Mouse (Mus musculus) C2C12 (cell line): ENCODE results near the gene Pip5kl1.

ENCODE experiments used
- CTCF ChIP-seq: IDR thresholded peaks from one replicate; pipeline ENCODE4 v1.5.1; 2011; ENCODE audit not compliant: control insufficient read depth, insufficient read depth, insufficient read length
- MAX ChIP-seq: IDR thresholded peaks from one replicate; pipeline ENCODE4 v1.6.1; 2011; ENCODE audit warnings: mild to moderate bottlenecking, control low read depth
- MYOG ChIP-seq: IDR thresholded peaks from one replicate; pipeline ENCODE4 v1.6.1; 2011; ENCODE audit not compliant: control insufficient read depth, insufficient read length; ENCODE audit errors: extremely low read depth

- TF ChIP-seq CTCF (peak; percentile 84), MAX (no peak), MYOG (no peak)
These were observed 8.5 kb downstream of the Pip5kl1 start for GRCm38 (mm10) chr2:32582830-32583799.
